Mouse (Mus musculus): ENCODE measurements around the gene Tent4a. TPM values are rescaled to one million over a fixed set of nuclear protein-coding genes. Genes with fewer than 3 reads are reported as not detected.

Gene Tent4a
- total and polyA plus RNA-seq, 3 experiments = 8.1 to 12.7 (median 11.0) TPM

DNA sequence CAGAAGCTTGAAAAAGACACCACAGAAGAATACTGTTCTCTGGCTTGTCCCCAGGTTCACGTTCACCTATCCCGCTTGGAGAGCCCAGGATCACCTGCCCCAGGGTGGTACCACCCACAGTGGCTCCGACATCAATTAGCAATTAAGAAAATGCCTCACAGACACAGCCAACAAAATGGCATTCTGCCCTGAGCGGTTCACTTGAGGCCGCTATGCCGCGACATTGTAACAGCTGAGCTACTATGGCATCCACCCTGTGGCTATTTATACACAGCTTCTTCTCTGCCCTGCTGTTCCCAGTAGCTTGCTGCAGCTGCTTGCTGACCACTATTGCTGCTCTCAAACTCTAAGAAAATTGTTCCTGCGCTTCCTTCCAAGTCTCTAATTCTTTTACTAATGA lies 53.4 kb downstream of the Tent4a start:
- TF ChIP-seq EP300 (IDR thresholded peaks at IDR 0.05; ENCODE audit: insufficient read depth, low read depth, low read length) (no peak), CTCF (IDR thresholded peaks at IDR 0.05) (0 out of 2 replicates have a peak, but pooled peaks have one; percentile 6), POLR2A (IDR thresholded peaks at IDR 0.05; ENCODE audit: insufficient read depth, low read depth, low read length) (0 out of 2 replicates have a peak, but pooled peaks have one; percentile 30)
- intact Hi-C loops (cut with DNase I) = loop anchor here (10.0 kb wide), 1 partner anchor 896 kb away; the partner anchor contains the start of genes Fastkd3 and Mtrr
- 24% methylated on average over 8 of the region's 8 CpGs for WGBS
- peak overlapping the region; percentile 50; the same call in 1 of the 2 replicates for H3K4me3 ChIP-seq
- peak overlapping the region; percentile 79 for H3K27ac ChIP-seq
- H3K9ac ChIP-seq (ENCODE audit: low read depth, low read length) = no peak overlapping the region; the same call in 1 of the 2 replicates
- H3K4me1 ChIP-seq (ENCODE audit: control insufficient read depth, insufficient read depth, low read length) = peaks cover 3% of the 10 kb centered on the region
- H3K36me3 ChIP-seq (ENCODE audit: control insufficient read depth, insufficient read depth, low read length) = no peaks in the 10 kb centered on the region
- H3K79me2 ChIP-seq (replicated peaks; ENCODE audit: control insufficient read depth, insufficient read depth, low read length) = no peaks in the 10 kb centered on the region
- no peaks in the 10 kb centered on the region for H3K27me3 ChIP-seq (ENCODE audit: control insufficient read depth, insufficient read depth, low read length)
- DNase-seq = peak; percentile 42 to 43

DNA sequence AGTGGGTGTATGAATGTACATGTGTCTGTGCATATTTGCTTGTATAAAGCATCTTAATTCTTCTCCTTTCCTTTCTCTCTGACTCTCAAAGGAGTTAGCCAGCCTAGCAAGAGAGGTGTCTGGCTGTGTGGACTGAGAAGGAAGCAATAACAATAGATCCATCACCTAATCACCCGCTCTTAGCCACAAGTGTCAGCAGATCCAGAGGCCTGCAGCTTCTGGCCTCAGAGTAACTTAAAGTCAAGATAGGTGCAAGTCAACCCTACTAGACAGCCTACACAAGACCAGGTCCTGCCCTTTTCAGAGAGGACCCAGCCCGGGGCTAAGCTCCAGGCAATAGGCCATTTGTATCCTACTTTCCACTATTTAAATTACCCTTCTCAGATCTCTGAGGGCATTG lies 54.5 kb downstream of the Tent4a start:
- DNase-seq = no peak
- 81% methylated on average over 2 of the region's 2 CpGs for WGBS
- intact Hi-C loops (cut with DNase I) = loop anchor here (10.0 kb wide), 1 partner anchor 895 kb away; the partner anchor contains the start of genes Fastkd3 and Mtrr
- Histone ChIP-seq H3K36me3 (ENCODE audit: control insufficient read depth, insufficient read depth, low read length) (no peaks in the 10 kb centered on the region), H3K27ac (no peak overlapping the region), H3K9ac (ENCODE audit: low read depth, low read length) (no peak overlapping the region), H3K79me2 (replicated peaks; ENCODE audit: control insufficient read depth, insufficient read depth, low read length) (no peaks in the 10 kb centered on the region), H3K4me1 (ENCODE audit: control insufficient read depth, insufficient read depth, low read length) (peaks cover 3% of the 10 kb centered on the region), H3K4me3 (no peak overlapping the region), H3K27me3 (ENCODE audit: control insufficient read depth, insufficient read depth, low read length) (no peaks in the 10 kb centered on the region)
- no peak for TF ChIP-seq CTCF (IDR thresholded peaks at IDR 0.05)
- no peak for TF ChIP-seq EP300 (IDR thresholded peaks at IDR 0.05; ENCODE audit: insufficient read depth, low read depth, low read length)
- no peak for TF ChIP-seq POLR2A (IDR thresholded peaks at IDR 0.05; ENCODE audit: insufficient read depth, low read depth, low read length)

DNA sequence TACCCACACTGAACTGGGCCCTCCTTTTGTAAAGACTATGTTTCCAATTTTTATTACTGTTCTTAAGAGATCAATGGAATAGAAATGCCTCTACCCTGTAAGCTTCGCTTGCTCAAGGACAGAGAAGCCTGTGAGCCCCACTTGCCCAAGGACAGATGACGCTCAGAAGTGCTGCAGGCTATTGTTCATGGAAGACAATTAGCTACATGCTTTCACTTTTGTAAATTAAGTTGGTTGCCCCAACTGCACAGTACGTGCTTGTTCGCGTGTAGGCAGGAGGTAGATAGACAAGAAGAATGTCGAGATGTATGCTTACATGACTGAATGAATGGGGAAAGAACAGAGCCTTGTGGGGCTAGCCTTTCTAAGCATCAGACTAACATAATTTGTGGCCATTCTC lies 55.7 kb downstream of the Tent4a start:
- DNase-seq = no peak
- WGBS = 92% methylated on average over 6 of the region's 6 CpGs
- Histone ChIP-seq H3K9ac (ENCODE audit: low read depth, low read length) (no peak overlapping the region), H3K27me3 (ENCODE audit: control insufficient read depth, insufficient read depth, low read length) (no peaks in the 10 kb centered on the region), H3K4me3 (no peak overlapping the region), H3K79me2 (replicated peaks; ENCODE audit: control insufficient read depth, insufficient read depth, low read length) (no peaks in the 10 kb centered on the region), H3K36me3 (ENCODE audit: control insufficient read depth, insufficient read depth, low read length) (no peaks in the 10 kb centered on the region), H3K4me1 (ENCODE audit: control insufficient read depth, insufficient read depth, low read length) (peaks cover 3% of the 10 kb centered on the region), H3K27ac (no peak overlapping the region)
- TF ChIP-seq POLR2A (IDR thresholded peaks at IDR 0.05; ENCODE audit: insufficient read depth, low read depth, low read length) (no peak), EP300 (IDR thresholded peaks at IDR 0.05; ENCODE audit: insufficient read depth, low read depth, low read length) (no peak), CTCF (IDR thresholded peaks at IDR 0.05) (no peak)
- intact Hi-C loops (cut with DNase I) = no loop called here

GRCm38 (mm10) chr13:69460635-69461465 lies 73.6 kb downstream of the Tent4a start:
- H3K4me1 ChIP-seq (ENCODE audit: control insufficient read depth, insufficient read depth, low read length) = no peaks in the 10 kb centered on the region
- no peak overlapping the region for H3K27ac ChIP-seq
- no peak overlapping the region for H3K9ac ChIP-seq (ENCODE audit: low read depth, low read length)
- 39% methylated on average over 17 of the region's 17 CpGs for WGBS
- no peaks in the 10 kb centered on the region for H3K27me3 ChIP-seq (ENCODE audit: control insufficient read depth, insufficient read depth, low read length)
- DNase-seq = peak in 1 of 2 experiments; percentile 29
- intact Hi-C loops (cut with DNase I) = loop anchor here (2.0 kb wide), 2 partner anchors 76 to 458 kb away; no protein-coding TSS in a partner anchor
- no peak overlapping the region for H3K4me3 ChIP-seq
- H3K36me3 ChIP-seq (ENCODE audit: control insufficient read depth, insufficient read depth, low read length) = no peaks in the 10 kb centered on the region
- TF ChIP-seq EP300 (IDR thresholded peaks at IDR 0.05; ENCODE audit: insufficient read depth, low read depth, low read length) (no peak), CTCF (IDR thresholded peaks at IDR 0.05) (peak; percentile 68)
- no peaks in the 10 kb centered on the region for H3K79me2 ChIP-seq (replicated peaks; ENCODE audit: control insufficient read depth, insufficient read depth, low read length)

DNA sequence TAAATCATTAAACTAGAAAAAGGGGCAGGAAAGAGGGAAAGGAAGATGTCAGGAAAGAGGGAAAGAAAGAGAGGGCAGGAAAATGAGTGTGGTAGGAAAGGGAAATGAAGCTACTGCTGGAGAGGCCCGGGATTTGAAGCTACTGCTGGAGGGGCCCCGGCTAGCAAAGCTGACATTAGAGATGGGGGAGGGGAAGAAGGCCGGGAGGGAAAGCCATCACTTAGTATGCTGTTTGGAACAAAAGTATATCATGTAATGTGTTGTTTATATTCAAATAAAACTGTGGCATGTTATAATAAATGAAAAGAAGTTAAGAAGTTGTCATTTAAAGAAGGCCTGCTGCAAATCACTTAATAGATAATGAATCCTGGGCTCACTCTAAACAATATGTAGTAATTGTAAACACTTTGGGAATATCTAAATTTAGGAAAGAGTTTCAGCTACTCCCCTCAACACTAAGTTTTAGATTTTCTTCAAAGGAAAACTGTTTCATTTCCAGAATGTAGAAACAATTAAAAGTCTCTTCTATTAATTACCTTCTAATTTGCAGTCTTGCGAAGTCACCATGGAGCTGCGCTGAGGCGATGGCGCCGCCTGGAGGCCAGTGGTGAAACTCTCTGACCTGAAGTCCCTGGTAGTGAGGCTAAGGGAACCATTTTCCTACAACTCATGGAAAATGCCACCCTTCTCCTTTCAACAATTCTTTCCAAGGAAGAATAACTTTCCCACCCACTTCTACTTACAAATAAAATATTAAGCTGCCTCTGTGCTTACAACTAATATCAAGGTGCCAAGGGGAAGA lies 74.6 kb downstream of the Tent4a start:
- intact Hi-C loops (cut with DNase I) = loop anchor here (2.0 kb wide), 2 partner anchors 75 to 457 kb away; no protein-coding TSS in a partner anchor
- no peaks in the 10 kb centered on the region for H3K79me2 ChIP-seq (replicated peaks; ENCODE audit: control insufficient read depth, insufficient read depth, low read length)
- peak; percentile 28 to 58 for DNase-seq
- H3K9ac ChIP-seq (ENCODE audit: low read depth, low read length) = no peak overlapping the region
- H3K36me3 ChIP-seq (ENCODE audit: control insufficient read depth, insufficient read depth, low read length) = no peaks in the 10 kb centered on the region
- H3K4me3 ChIP-seq = no peak overlapping the region
- WGBS = 20% methylated on average over 8 of the region's 8 CpGs
- TF ChIP-seq CTCF (IDR thresholded peaks at IDR 0.05) (peak; percentile 88), EP300 (IDR thresholded peaks at IDR 0.05; ENCODE audit: insufficient read depth, low read depth, low read length) (0 out of 2 replicates have a peak, but pooled peaks have one; percentile 13), POLR2A (IDR thresholded peaks at IDR 0.05; ENCODE audit: insufficient read depth, low read depth, low read length) (no peak)
- H3K27ac ChIP-seq = no peak overlapping the region
- no peaks in the 10 kb centered on the region for H3K4me1 ChIP-seq (ENCODE audit: control insufficient read depth, insufficient read depth, low read length)
- no peaks in the 10 kb centered on the region for H3K27me3 ChIP-seq (ENCODE audit: control insufficient read depth, insufficient read depth, low read length)

Data from heart, adult 2 months (tissue).